Mouse (Mus musculus) liver, embryonic 12.5 days (tissue): Measurements from ENCODE around the gene Serpinc1. TPM values are rescaled to one million over a fixed set of nuclear protein-coding genes. Genes with fewer than 3 reads are reported as not detected.
A peak's percentile ranks its signal among the peaks of the same experiment; 100 is the strongest.
"Not testable (repeated sequence)": the region's sequence is repeated elsewhere in the genome, so short reads cannot be mapped to it uniquely, and the experiment has no call there.

Experiments used
- ATAC-seq: fragments of 200-750 bp; cut with Nextera tagmentation; 2 replicates; pipeline ENCODE4 v1.8.0; 2017; ENCODE audit warnings: moderate number of reproducible peaks, mild to moderate bottlenecking, moderate library complexity
- H3K27ac ChIP-seq: fragments of 300-500 bp; sonication (generic); 2 replicates; pipeline ENCODE4 v1.5.1; 2016; ENCODE audit warnings: mild to moderate bottlenecking
- H3K27me3 ChIP-seq: fragments of 300-500 bp; sonication (generic); replicated peaks from 2 replicates; pipeline ENCODE4 v1.6.1; 2016; ENCODE audit warnings: mild to moderate bottlenecking, moderate library complexity
- H3K36me3 ChIP-seq: fragments of 300-500 bp; sonication (generic); 2 replicates; pipeline ENCODE4 v1.6.1; 2016; ENCODE audit warnings: mild to moderate bottlenecking, moderate library complexity
- H3K4me1 ChIP-seq: fragments of 300-500 bp; sonication (generic); 2 replicates; pipeline ENCODE4 v1.6.1; 2016
- H3K4me2 ChIP-seq: fragments of 300-500 bp; sonication (generic); 2 replicates; pipeline ENCODE4 v1.6.1; 2016; ENCODE audit warnings: mild to moderate bottlenecking, moderate library complexity
- H3K4me3 ChIP-seq: fragments of 300-500 bp; sonication (generic); 2 replicates; pipeline ENCODE4 v1.5.1; 2016; ENCODE audit warnings: mild to moderate bottlenecking, moderate library complexity
- H3K9ac ChIP-seq: fragments of 300-500 bp; sonication (generic); 2 replicates; pipeline ENCODE4 v1.6.1; 2016; ENCODE audit warnings: mild to moderate bottlenecking, moderate library complexity
- H3K9me3 ChIP-seq: fragments of 300-500 bp; sonication (generic); replicated peaks from 2 replicates; pipeline ENCODE4 v1.6.1; 2016; ENCODE audit warnings: mild to moderate bottlenecking, moderate library complexity
- WGBS: fragments of 180-500 bp; shearing (Covaris S2); methylation state at CpG from one replicate; pipeline ENCODE4 v1.1.7; 2016; ENCODE audit not compliant: insufficient replicate concordance; 5-methylcytosine and 5-hydroxymethylcytosine counted together
- polyA plus RNA-seq: library from polyadenylated mRNA; unstranded; fragments of >200 nt; fragmentation: Nextera tagmentation; extraction: Ambion mirVana; gene quantifications from 2 replicates; pipeline ENCODE4 v1.2.1, GENCODE M21; 2016

The Serpinc1 gene
- 226 and 233 TPM in 2 replicates for polyA plus RNA-seq

GRCm38 (mm10) chr1:160978071-160978735 is at the start of gene Serpinc1:
Gene Serpinc1 (plus strand): TSS chr1:160978585.
- peaks cover 9% of the 10 kb centered on the region for H3K36me3 ChIP-seq
- no peak within 1 kb of the TSS for H3K4me2 ChIP-seq
- 0 out of 2 replicates have a peak, but pooled peaks cover 5% of the 10 kb centered on the region for H3K4me1 ChIP-seq
- no peak within 1 kb of the TSS for H3K9ac ChIP-seq
- no peak for ATAC-seq
- no peak within 1 kb of the TSS for H3K27ac ChIP-seq
- H3K9me3 ChIP-seq, result no peaks in the 10 kb centered on the region
- WGBS, result 74% methylated on average over 4 of the region's 4 CpGs
- no peaks in the 10 kb centered on the region for H3K27me3 ChIP-seq
- H3K4me3 ChIP-seq, result no peak within 1 kb of the TSS

- ATAC-seq, result no peak
- H3K9ac ChIP-seq, result no peak overlapping the region
- H3K4me2 ChIP-seq, result no peak overlapping the region
- H3K27ac ChIP-seq, result no peak overlapping the region
- no peaks in the 10 kb centered on the region for H3K27me3 ChIP-seq
- H3K36me3 ChIP-seq, result peaks cover 31% of the 10 kb centered on the region
- no peaks in the 10 kb centered on the region for H3K9me3 ChIP-seq
- H3K4me1 ChIP-seq, result no peaks in the 10 kb centered on the region
- no peak overlapping the region for H3K4me3 ChIP-seq
These were observed 47.1 kb upstream of the Serpinc1 start for GRCm38 (mm10) chr1:160931320-160931719.

GRCm38 (mm10) chr1:160933896-160934482 is 44.4 kb upstream of the Serpinc1 start:
- Histone ChIP-seq H3K27me3 (no peaks in the 10 kb centered on the region), H3K9me3 (no peaks in the 10 kb centered on the region), H3K27ac (no peak overlapping the region), H3K4me3 (no peak overlapping the region), H3K4me1 (no peaks in the 10 kb centered on the region), H3K36me3 (peaks cover 52% of the 10 kb centered on the region), H3K4me2 (no peak overlapping the region), H3K9ac (no peak overlapping the region)
- ATAC-seq, result no peak
- WGBS, result 80% methylated on average over 4 of the region's 4 CpGs

- Histone ChIP-seq H3K4me1 (no peaks in the 10 kb centered on the region), H3K9me3 (no peaks in the 10 kb centered on the region), H3K36me3 (peaks cover 53% of the 10 kb centered on the region), H3K27ac (no peak overlapping the region), H3K27me3 (no peaks in the 10 kb centered on the region), H3K9ac (no peak overlapping the region), H3K4me2 (no peak overlapping the region), H3K4me3 (no peak overlapping the region)
- 90% methylated on average over 6 of the region's 6 CpGs for WGBS
- no peak for ATAC-seq
These were observed 42.8 kb upstream of the Serpinc1 start for GRCm38 (mm10) chr1:160935551-160935950.

- Histone ChIP-seq H3K9ac (no peak overlapping the region), H3K27me3 (no peaks in the 10 kb centered on the region), H3K4me1 (no peaks in the 10 kb centered on the region), H3K36me3 (peaks cover 93% of the 10 kb centered on the region), H3K4me2 (no peak overlapping the region), H3K27ac (no peak overlapping the region), H3K9me3 (no peaks in the 10 kb centered on the region), H3K4me3 (no peak overlapping the region)
- WGBS, result 74% methylated on average over 7 of the region's 7 CpGs
- ATAC-seq, result no peak
These were observed 15.2 kb upstream of the Serpinc1 start for GRCm38 (mm10) chr1:160963199-160963598.

- no peaks in the 10 kb centered on the region for H3K27me3 ChIP-seq
- no peak overlapping the region for H3K4me3 ChIP-seq
- no peak for ATAC-seq
- H3K9ac ChIP-seq, result no peak overlapping the region
- H3K4me1 ChIP-seq, result no peaks in the 10 kb centered on the region
- 86% methylated on average over 1 of the region's 1 CpGs for WGBS
- no peak overlapping the region for H3K4me2 ChIP-seq
- peaks cover 89% of the 10 kb centered on the region for H3K36me3 ChIP-seq
- H3K27ac ChIP-seq, result no peak overlapping the region
- H3K9me3 ChIP-seq, result no peaks in the 10 kb centered on the region
These were observed 11.1 kb upstream of the Serpinc1 start for GRCm38 (mm10) chr1:160967268-160967667.

GRCm38 (mm10) chr1:160968643-160969042 is 9.7 kb upstream of the Serpinc1 start:
- no peaks in the 10 kb centered on the region for H3K4me1 ChIP-seq
- H3K9ac ChIP-seq, result no peak overlapping the region
- H3K27ac ChIP-seq, result no peak overlapping the region
- H3K27me3 ChIP-seq, result no peaks in the 10 kb centered on the region
- no peaks in the 10 kb centered on the region for H3K9me3 ChIP-seq
- ATAC-seq, result no peak
- no peak overlapping the region for H3K4me3 ChIP-seq
- 86% methylated on average over 5 of the region's 5 CpGs for WGBS
- H3K36me3 ChIP-seq, result peaks cover 77% of the 10 kb centered on the region
- no peak overlapping the region for H3K4me2 ChIP-seq

- Histone ChIP-seq H3K36me3 (peaks cover 9% of the 10 kb centered on the region), H3K9me3 (no peaks in the 10 kb centered on the region), H3K4me3 (no peak overlapping the region), H3K27me3 (no peaks in the 10 kb centered on the region), H3K9ac (no peak overlapping the region), H3K4me2 (no peak overlapping the region), H3K4me1 (0 out of 2 replicates have a peak, but pooled peaks cover 5% of the 10 kb centered on the region), H3K27ac (peak overlapping the region; percentile 31; the same call in 1 of the 2 replicates)
- no peak for ATAC-seq
- WGBS, result 53% methylated on average over 5 of the region's 5 CpGs
These were observed 1.6 kb downstream of the Serpinc1 start for GRCm38 (mm10) chr1:160980021-160980420.

- ATAC-seq, result peak; percentile 61
- 72% methylated on average over 8 of the region's 8 CpGs for WGBS
These were observed 2.3 kb downstream of the Serpinc1 start for GRCm38 (mm10) chr1:160980537-160981234.

GRCm38 (mm10) chr1:160981337-160981736 is 3.0 kb downstream of the Serpinc1 start:
- Histone ChIP-seq H3K27ac (peak overlapping the region; percentile 32; the same call in 1 of the 2 replicates), H3K9ac (no peak overlapping the region), H3K36me3 (peaks cover under 1% of the 10 kb centered on the region; the same call in 1 of the 2 replicates), H3K4me3 (no peak overlapping the region), H3K9me3 (no peaks in the 10 kb centered on the region), H3K4me1 (0 out of 2 replicates have a peak, but pooled peaks cover 11% of the 10 kb centered on the region), H3K4me2 (no peak overlapping the region), H3K27me3 (no peaks in the 10 kb centered on the region)
- no peak for ATAC-seq
- WGBS, result 80% methylated on average over 4 of the region's 4 CpGs

More at GRCm38 (mm10) chr1:160980537-160981234, 2.3 kb downstream of the Serpinc1 start:
- Histone ChIP-seq H3K4me3 (no peak overlapping the region), H3K36me3 (peaks cover 5% of the 10 kb centered on the region; the same call in 1 of the 2 replicates), H3K4me2 (no peak overlapping the region), H3K4me1 (0 out of 2 replicates have a peak, but pooled peaks cover 5% of the 10 kb centered on the region), H3K9me3 (no peaks in the 10 kb centered on the region), H3K27ac (peak overlapping the region; percentile 32), H3K27me3 (no peaks in the 10 kb centered on the region), H3K9ac (no peak overlapping the region)

GRCm38 (mm10) chr1:160982887-160983286 is 4.5 kb downstream of the Serpinc1 start:
- no peak for ATAC-seq
- H3K4me2 ChIP-seq, result no peak overlapping the region
- 79% methylated on average over 3 of the region's 3 CpGs for WGBS
- H3K36me3 ChIP-seq, result no peaks in the 10 kb centered on the region
- no peak overlapping the region for H3K9ac ChIP-seq
- H3K4me1 ChIP-seq, result 0 out of 2 replicates have a peak, but pooled peaks cover 12% of the 10 kb centered on the region
- no peak overlapping the region for H3K27ac ChIP-seq
- no peak overlapping the region for H3K4me3 ChIP-seq
- no peaks in the 10 kb centered on the region for H3K9me3 ChIP-seq
- H3K27me3 ChIP-seq, result no peaks in the 10 kb centered on the region

GRCm38 (mm10) chr1:160984731-160985130 is 6.3 kb downstream of the Serpinc1 start:
- not testable (repeated sequence) for H3K9me3 ChIP-seq, H3K4me1 ChIP-seq, H3K27me3 ChIP-seq, H3K4me2 ChIP-seq, H3K9ac ChIP-seq, ATAC-seq, H3K27ac ChIP-seq, H3K36me3 ChIP-seq, H3K4me3 ChIP-seq
- WGBS, result 74% methylated on average over 1 of the region's 1 CpGs
